Mouse (Mus musculus) forebrain, postnatal 0 days (tissue): ENCODE data around the gene Olfr678. TPM values are rescaled to one million over a fixed set of nuclear protein-coding genes. Genes with fewer than 3 reads are reported as not detected.

Experiments used
- ATAC-seq: fragments of 200-750 bp; cut with Nextera tagmentation; 2 replicates; pipeline ENCODE4 v1.8.0; 2017; ENCODE audit warnings: mild to moderate bottlenecking, moderate library complexity
- DNase-seq: peaks from one replicate; pipeline ENCODE4 v3.0.0-alpha.2; 2015
- H3K27ac ChIP-seq: fragments of 300-500 bp; sonication (generic); 2 replicates; pipeline ENCODE4 v1.5.1; 2014; ENCODE audit warnings: low read depth, mild to moderate bottlenecking, antibody characterized with exemption, low read length, moderate library complexity, mixed read lengths
- H3K27me3 ChIP-seq: fragments of 300-500 bp; sonication (generic); 2 replicates; pipeline ENCODE4 v1.6.1; 2014; ENCODE audit warnings: mild to moderate bottlenecking, low read length, mixed read lengths; ENCODE audit not compliant: insufficient read depth
- H3K36me3 ChIP-seq: fragments of 300-500 bp; sonication (generic); 2 replicates; pipeline ENCODE4 v1.6.1; 2014; ENCODE audit warnings: mild to moderate bottlenecking, moderate library complexity; ENCODE audit not compliant: insufficient read depth
- H3K4me1 ChIP-seq: fragments of 300-500 bp; sonication (generic); 2 replicates; pipeline ENCODE4 v1.6.1; 2014; ENCODE audit warnings: antibody characterized with exemption; ENCODE audit not compliant: insufficient read depth
- H3K4me2 ChIP-seq: fragments of 300-500 bp; sonication (generic); 2 replicates; pipeline ENCODE4 v1.6.1; 2014; ENCODE audit warnings: low read depth, mild to moderate bottlenecking, moderate library complexity
- H3K4me3 ChIP-seq: fragments of 300-500 bp; sonication (generic); 2 replicates; pipeline ENCODE4 v1.5.1; 2014; ENCODE audit warnings: low read depth, low read length, mixed read lengths
- H3K9ac ChIP-seq: fragments of 300-500 bp; sonication (generic); 2 replicates; pipeline ENCODE4 v1.6.1; 2014; ENCODE audit warnings: mild to moderate bottlenecking
- H3K9me3 ChIP-seq: fragments of 300-500 bp; sonication (generic); 2 replicates; pipeline ENCODE4 v1.6.1; 2016; ENCODE audit warnings: low read length
- CTCF ChIP-seq: sonication (generic); IDR thresholded peaks from 2 replicates; pipeline ENCODE4 v1.5.1; 2016; ENCODE audit warnings: antibody characterized with exemption, control low read depth, low read depth
- polyA plus RNA-seq: library from polyadenylated mRNA; unstranded; fragments of >200 nt; fragmentation: Nextera tagmentation; extraction: Ambion mirVana; gene quantifications from 2 replicates; pipeline ENCODE4 v1.2.1, GENCODE M21; 2015
- total RNA-seq: library from RNA; depleted of rRNA; stranded (reverse); fragments of >200 nt; gene quantifications from 2 replicates; pipeline ENCODE4 v1.2.3, GENCODE M21; 2014; rRNA removed

The Olfr678 gene
- total and polyA plus RNA-seq, 2 experiments from 2014 or later = not detected

- Histone ChIP-seq H3K27ac (no peak within 1 kb of the TSS), H3K4me2 (no peak within 1 kb of the TSS), H3K4me1 (no peaks in the 10 kb centered on the region), H3K36me3 (no peaks in the 10 kb centered on the region), H3K27me3 (no peaks in the 10 kb centered on the region), H3K4me3 (no peak within 1 kb of the TSS), H3K9me3 (no peaks in the 10 kb centered on the region), H3K9ac (no peak within 1 kb of the TSS)
- TF ChIP-seq CTCF = no peak
- ATAC-seq (no peak), DNase-seq (no peak)
Observed at GRCm38 (mm10) chr7:105116536-105116935, 52.3 kb downstream of the Olfr678 start, which contains the start of gene Olfr681. Olfr681 (plus strand) TSS chr7:105116836.

Other genes starting within 250 kb of the Olfr678 start
- gene Usp17lb, start 221.9 kb upstream of the Olfr678 start, total RNA-seq = not detected in 2 replicates
- gene Usp17lb, start 221.9 kb upstream of the Olfr678 start, polyA plus RNA-seq = not detected in 2 replicates
- not detected in 2 replicates for gene Usp17la, start 207.5 kb upstream of the Olfr678 start, total RNA-seq
- gene Usp17la, start 207.5 kb upstream of the Olfr678 start, polyA plus RNA-seq = not detected in 2 replicates
- not detected in 2 replicates for gene Olfr665, start 186.4 kb upstream of the Olfr678 start, total RNA-seq
- not detected in 2 replicates for gene Olfr665, start 186.4 kb upstream of the Olfr678 start, polyA plus RNA-seq
- gene Olfr666, start 168.5 kb upstream of the Olfr678 start, total RNA-seq = not detected in 2 replicates
- gene Olfr666, start 168.5 kb upstream of the Olfr678 start, polyA plus RNA-seq = not detected in 2 replicates
- not detected in 2 replicates for gene Olfr667, start 143.0 kb upstream of the Olfr678 start, total RNA-seq
- gene Olfr667, start 143.0 kb upstream of the Olfr678 start, polyA plus RNA-seq = not detected in 2 replicates
- gene Olfr668, start 136.4 kb upstream of the Olfr678 start, total RNA-seq = not detected in 2 replicates
- not detected in 2 replicates for gene Olfr668, start 136.4 kb upstream of the Olfr678 start, polyA plus RNA-seq
- not detected in 2 replicates for gene Olfr669, start 130.2 kb upstream of the Olfr678 start, total RNA-seq
- gene Olfr669, start 130.2 kb upstream of the Olfr678 start, polyA plus RNA-seq = not detected in 2 replicates
- not detected in 2 replicates for gene Olfr670, start 101.9 kb upstream of the Olfr678 start, total RNA-seq
- not detected in 2 replicates for gene Olfr670, start 101.9 kb upstream of the Olfr678 start, polyA plus RNA-seq
- not detected in 2 replicates for gene Olfr671, start 85.3 kb upstream of the Olfr678 start, total RNA-seq
- not detected in 2 replicates for gene Olfr671, start 85.3 kb upstream of the Olfr678 start, polyA plus RNA-seq
- gene Olfr672, start 62.4 kb upstream of the Olfr678 start, total RNA-seq = not detected in 2 replicates
- gene Olfr672, start 62.4 kb upstream of the Olfr678 start, polyA plus RNA-seq = not detected in 2 replicates
- not detected in 2 replicates for gene Olfr675, start 36.0 kb upstream of the Olfr678 start, total RNA-seq
- not detected in 2 replicates for gene Olfr675, start 36.0 kb upstream of the Olfr678 start, polyA plus RNA-seq
- gene Olfr676, start 31.8 kb upstream of the Olfr678 start, total RNA-seq = not detected in 2 replicates
- not detected in 2 replicates for gene Olfr676, start 31.8 kb upstream of the Olfr678 start, polyA plus RNA-seq
- not detected in 2 replicates for gene Olfr677, start 13.1 kb upstream of the Olfr678 start, total RNA-seq
- gene Olfr677, start 13.1 kb upstream of the Olfr678 start, polyA plus RNA-seq = not detected in 2 replicates
- gene Olfr679, start 16.7 kb downstream of the Olfr678 start, total RNA-seq = not detected in 2 replicates
- gene Olfr679, start 16.7 kb downstream of the Olfr678 start, polyA plus RNA-seq = not detected in 2 replicates
- not detected in 2 replicates for gene Olfr680-ps1, start 28.3 kb downstream of the Olfr678 start, total RNA-seq
- not detected in 2 replicates for gene Olfr680-ps1, start 28.3 kb downstream of the Olfr678 start, polyA plus RNA-seq
- not detected in 2 replicates for gene Olfr681, start 52.4 kb downstream of the Olfr678 start, total RNA-seq
- gene Olfr681, start 52.4 kb downstream of the Olfr678 start, polyA plus RNA-seq = not detected in 2 replicates
- not detected in 2 replicates for gene Olfr683, start 82.5 kb downstream of the Olfr678 start, total RNA-seq
- gene Olfr683, start 82.5 kb downstream of the Olfr678 start, polyA plus RNA-seq = not detected in 2 replicates
- gene Olfr684, start 99.2 kb downstream of the Olfr678 start, total RNA-seq = not detected in 2 replicates
- gene Olfr684, start 99.2 kb downstream of the Olfr678 start, polyA plus RNA-seq = not detected in 2 replicates
- not detected in 2 replicates for gene Olfr685, start 121.5 kb downstream of the Olfr678 start, total RNA-seq
- gene Olfr685, start 121.5 kb downstream of the Olfr678 start, polyA plus RNA-seq = not detected in 2 replicates
- gene Olfr686, start 143.0 kb downstream of the Olfr678 start, total RNA-seq = not detected in 2 replicates
- gene Olfr686, start 143.0 kb downstream of the Olfr678 start, polyA plus RNA-seq = not detected in 2 replicates
- gene Olfr688, start 223.6 kb downstream of the Olfr678 start, total RNA-seq = not detected in 2 replicates
- not detected in 2 replicates for gene Olfr688, start 223.6 kb downstream of the Olfr678 start, polyA plus RNA-seq
- not detected in 2 replicates for gene Olfr689, start 246.7 kb downstream of the Olfr678 start, total RNA-seq
- not detected in 2 replicates for gene Olfr689, start 246.7 kb downstream of the Olfr678 start, polyA plus RNA-seq